Mouse (Mus musculus) megakaryocyte, embryonic 14.5 days (primary cell): ENCODE measurements around the gene Resp18. TPM values are rescaled to one million over a fixed set of nuclear protein-coding genes. Genes with fewer than 3 reads are reported as not detected.
A peak's percentile ranks its signal among the peaks of the same experiment; 100 is the strongest.

Experiments used
- H3K27me3 ChIP-seq: replicated peaks from 2 replicates; pipeline ENCODE3; 2012; ENCODE audit warnings: inconsistent platforms
- H3K36me3 ChIP-seq: replicated peaks from 2 replicates; pipeline ENCODE3; 2012; ENCODE audit warnings: low read length, inconsistent platforms, mixed read lengths
- H3K4me1 ChIP-seq: 2 replicates; pipeline ENCODE4 v1.6.1; 2012; ENCODE audit warnings: inconsistent platforms
- H3K4me3 ChIP-seq: replicated peaks from 2 replicates; pipeline ENCODE3; 2012; ENCODE audit warnings: moderate library complexity, mild to moderate bottlenecking, inconsistent platforms
- H3K9me3 ChIP-seq: 2 replicates; pipeline ENCODE4 v1.6.1; 2012; ENCODE audit warnings: inconsistent platforms
- FLI1 ChIP-seq: IDR thresholded peaks from 2 replicates; pipeline ENCODE4 v1.6.1; 2012; ENCODE audit warnings: low read length, inconsistent platforms, mixed read lengths
- GATA1 ChIP-seq: IDR thresholded peaks from 3 replicates; pipeline ENCODE4 v1.6.1; 2012; ENCODE audit warnings: mixed read lengths, low read length, inconsistent platforms, borderline replicate concordance
- polyA plus RNA-seq: library from polyadenylated mRNA; stranded (reverse); fragments of >175 nt; gene quantifications from 2 replicates; pipeline ENCODE4 v1.2.3, GENCODE M21; 2012; ENCODE audit warnings: low replicate concordance; ENCODE audit not compliant: insufficient read depth

The Resp18 gene
- 0.26 TPM in 1 of 2 replicates, not detected in the other for polyA plus RNA-seq

DNA sequence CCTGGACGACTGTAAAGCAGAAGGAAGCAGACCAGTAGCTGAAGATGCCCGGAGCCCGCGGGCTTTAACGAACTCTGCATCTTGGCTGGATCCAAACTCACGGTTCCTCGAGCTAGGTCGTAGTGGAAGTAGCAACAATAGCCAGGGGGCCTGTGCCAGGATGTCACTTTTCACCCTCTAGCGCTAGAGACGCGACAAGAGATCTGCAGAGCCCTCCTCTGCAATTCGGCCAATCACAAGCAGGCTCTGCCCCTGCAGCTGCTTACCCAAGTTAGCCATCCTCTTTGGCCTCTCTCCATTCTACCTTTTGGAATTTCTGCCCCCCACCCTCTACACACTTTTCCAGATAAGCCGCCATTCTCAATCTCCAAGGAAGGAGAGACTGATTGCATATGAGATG, at the start of gene Resp18:
Gene Resp18, minus strand, starts transcription at position 188 of the 400 bp plus-strand sequence.
- H3K4me3 ChIP-seq = no peak within 1 kb of the TSS
- no peaks in the 10 kb centered on the region for H3K4me1 ChIP-seq
- H3K9me3 ChIP-seq = peaks cover 31% of the 10 kb centered on the region
- TF ChIP-seq GATA1 = no peak
- TF ChIP-seq FLI1 = no peak
- no peaks in the 10 kb centered on the region for H3K36me3 ChIP-seq
- H3K27me3 ChIP-seq = peaks cover 35% of the 10 kb centered on the region

DNA sequence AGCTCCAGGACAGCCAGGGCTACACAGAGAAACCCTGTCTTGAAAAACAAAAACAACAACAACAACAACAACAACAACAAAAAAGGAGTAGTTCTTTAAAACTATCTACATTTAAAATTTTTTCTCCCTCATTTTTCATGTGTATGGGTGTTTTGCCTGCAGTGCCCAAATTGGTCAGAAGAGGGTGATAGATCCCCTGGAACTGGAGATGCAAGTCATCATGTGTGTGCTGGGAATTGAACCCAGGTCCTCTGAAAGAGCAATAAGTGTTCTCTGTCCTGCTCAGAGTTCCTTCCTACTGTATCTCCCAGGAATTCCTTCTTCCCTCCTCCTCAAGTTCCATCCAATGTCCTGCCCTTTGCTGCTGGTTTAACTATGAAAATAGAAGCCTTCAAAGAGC, 49.2 kb upstream of the Resp18 start:
- Histone ChIP-seq H3K4me1 (no peaks in the 10 kb centered on the region), H3K4me3 (no peak overlapping the region), H3K36me3 (no peaks in the 10 kb centered on the region), H3K9me3 (peaks cover 12% of the 10 kb centered on the region), H3K27me3 (peaks cover 5% of the 10 kb centered on the region)
- TF ChIP-seq FLI1 = no peak
- TF ChIP-seq GATA1 = no peak

DNA sequence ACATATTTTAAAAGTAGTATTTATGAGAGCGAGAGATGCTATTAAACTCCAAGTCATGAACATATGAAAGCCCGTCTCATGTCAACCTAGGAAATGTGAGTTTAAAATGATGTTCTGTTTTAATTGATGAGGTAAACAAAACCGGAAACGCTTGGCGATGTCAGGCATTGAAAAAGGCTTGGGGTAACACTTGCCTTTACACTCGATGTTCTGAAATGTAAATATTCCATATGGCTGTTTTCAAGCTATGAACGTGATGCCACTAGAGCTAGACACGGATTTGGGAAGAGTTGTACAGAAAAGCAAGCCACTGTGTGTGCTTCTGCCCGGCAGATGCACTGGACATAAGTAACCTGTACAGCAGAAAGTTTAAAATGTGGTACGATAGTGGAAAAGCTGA, 41.0 kb upstream of the Resp18 start:
- Histone ChIP-seq H3K4me1 (peaks cover 28% of the 10 kb centered on the region), H3K4me3 (no peak overlapping the region), H3K27me3 (peaks cover 6% of the 10 kb centered on the region), H3K36me3 (peaks cover 20% of the 10 kb centered on the region), H3K9me3 (peaks cover 5% of the 10 kb centered on the region)
- TF ChIP-seq GATA1 = no peak
- no peak for TF ChIP-seq FLI1

DNA sequence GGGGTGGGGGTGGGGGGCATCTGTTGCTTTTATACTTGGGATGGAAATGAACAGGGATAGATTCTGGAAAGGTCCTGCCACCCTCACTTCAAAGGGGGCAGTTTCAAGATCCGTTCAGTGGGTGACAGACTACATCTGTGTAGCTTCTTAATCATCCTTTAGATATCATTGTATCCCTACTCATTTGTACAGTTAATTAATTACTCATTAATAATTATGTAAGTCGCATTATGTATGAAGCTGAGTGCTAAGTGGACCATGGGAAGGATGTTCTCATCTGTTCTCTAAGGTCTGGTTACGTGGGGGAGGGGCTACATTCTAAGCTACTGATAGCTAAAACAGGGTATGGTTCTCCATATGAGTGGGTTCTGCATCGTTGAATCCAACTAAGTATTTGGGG, 40.5 kb upstream of the Resp18 start:
- Histone ChIP-seq H3K4me1 (peaks cover 28% of the 10 kb centered on the region), H3K27me3 (peaks cover 6% of the 10 kb centered on the region), H3K9me3 (peaks cover 5% of the 10 kb centered on the region), H3K4me3 (no peak overlapping the region), H3K36me3 (peaks cover 24% of the 10 kb centered on the region)
- no peak for TF ChIP-seq GATA1

DNA sequence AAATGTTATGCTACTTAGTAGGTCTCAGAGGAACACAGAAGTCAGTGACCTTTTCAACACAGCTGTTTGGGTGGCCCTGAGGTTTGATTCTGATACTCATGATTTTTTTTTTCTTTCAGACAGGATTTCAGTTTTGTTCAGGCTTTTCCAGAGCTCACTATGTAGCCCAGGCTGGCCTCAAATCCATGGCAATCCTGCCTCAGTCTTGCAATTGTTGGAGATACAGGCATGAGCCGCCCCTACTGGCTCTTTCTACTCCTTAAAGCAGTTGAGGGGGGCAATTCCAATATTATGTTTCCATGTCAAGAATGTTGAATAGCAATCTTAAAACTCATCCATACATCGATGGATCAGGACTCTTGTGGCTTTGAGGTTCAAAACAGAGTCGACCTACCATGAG, 40.1 kb upstream of the Resp18 start:
- Histone ChIP-seq H3K27me3 (peaks cover 6% of the 10 kb centered on the region), H3K4me1 (peaks cover 28% of the 10 kb centered on the region), H3K9me3 (peaks cover 5% of the 10 kb centered on the region), H3K4me3 (peak overlapping the region; percentile 98), H3K36me3 (peaks cover 28% of the 10 kb centered on the region)
- no peak for TF ChIP-seq GATA1
- no peak for TF ChIP-seq FLI1

DNA sequence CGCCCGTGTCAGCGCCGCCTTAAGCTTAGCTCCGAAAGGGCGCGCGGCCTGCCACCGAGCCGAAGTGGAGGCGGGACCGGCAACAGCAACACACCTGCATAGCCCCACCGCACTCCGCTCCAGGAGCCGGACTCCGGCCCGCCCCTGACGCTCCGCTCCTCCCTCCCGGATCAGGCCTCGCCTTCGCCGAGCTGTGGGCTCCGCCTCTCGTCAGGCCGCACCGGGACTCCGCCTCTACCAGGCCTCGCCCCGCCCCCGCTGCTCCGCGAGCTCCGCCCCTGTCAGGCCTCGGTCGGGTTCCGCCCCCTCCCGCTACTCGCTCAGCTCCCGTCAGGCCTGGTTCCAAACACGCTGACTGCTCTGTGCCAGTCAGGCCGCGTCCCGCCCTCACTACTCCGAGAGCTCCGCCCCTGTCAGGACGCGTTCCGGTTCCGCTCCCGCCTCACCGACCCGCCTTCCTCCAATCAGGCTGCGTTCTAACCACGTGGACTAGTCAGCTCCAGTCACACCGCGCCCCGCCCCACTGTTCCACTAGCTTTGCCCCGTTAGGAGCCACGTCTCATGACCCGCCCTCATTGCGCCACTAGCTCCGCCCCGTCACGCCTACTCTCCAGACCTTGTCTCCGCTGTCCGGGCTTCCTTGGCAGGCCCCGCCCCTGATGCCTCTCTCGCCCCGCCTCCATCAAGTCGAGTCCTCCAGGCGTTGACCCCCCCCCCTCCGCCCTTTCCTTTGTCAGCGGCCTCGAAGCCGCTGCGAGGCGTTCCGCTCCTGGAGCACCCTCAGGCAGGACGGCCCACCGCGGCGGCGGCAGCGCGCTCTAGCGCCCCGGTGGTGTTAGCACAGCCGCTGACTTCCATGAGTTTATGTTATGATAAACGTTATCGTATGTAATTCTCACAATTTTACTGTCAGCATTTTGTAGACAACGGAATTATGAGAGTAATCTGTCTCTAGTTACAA, 39.3 kb upstream of the Resp18 start, which contains the start of gene Dnpep:
Gene Dnpep, minus strand, starts transcription at position 750 of the 961 bp plus-strand sequence.
- peaks cover 5% of the 10 kb centered on the region for H3K9me3 ChIP-seq
- TF ChIP-seq FLI1 (no peak), GATA1 (no peak)
- H3K4me1 ChIP-seq = peaks cover 28% of the 10 kb centered on the region
- peaks cover 6% of the 10 kb centered on the region for H3K27me3 ChIP-seq
- H3K36me3 ChIP-seq = peaks cover 36% of the 10 kb centered on the region
- H3K4me3 ChIP-seq = peak within 1 kb of the TSS; percentile 98

DNA sequence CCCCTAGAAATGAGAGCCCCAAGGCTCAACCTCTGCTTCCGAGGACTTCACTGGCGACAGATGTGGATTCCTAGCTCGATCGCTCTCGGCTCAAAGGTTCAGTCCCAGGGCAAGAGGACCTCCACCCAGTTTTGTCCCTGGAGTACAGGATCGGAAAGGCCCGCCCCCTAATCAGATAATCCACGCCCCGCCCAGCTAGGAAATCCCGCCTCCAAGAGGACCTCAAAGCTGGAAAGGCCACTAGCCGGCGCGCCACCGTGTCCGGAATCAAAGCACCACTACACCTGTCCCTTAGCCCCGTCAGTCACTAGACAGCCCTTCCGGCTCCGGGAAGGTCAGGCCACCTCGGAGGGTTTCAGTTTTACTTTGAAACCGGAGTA, 38.6 kb upstream of the Resp18 start:
- Histone ChIP-seq H3K4me3 (peak overlapping the region; percentile 98), H3K36me3 (peaks cover 43% of the 10 kb centered on the region), H3K27me3 (peaks cover 4% of the 10 kb centered on the region), H3K4me1 (peaks cover 28% of the 10 kb centered on the region), H3K9me3 (peaks cover 5% of the 10 kb centered on the region)
- TF ChIP-seq FLI1 (no peak), GATA1 (peak; percentile 93)

DNA sequence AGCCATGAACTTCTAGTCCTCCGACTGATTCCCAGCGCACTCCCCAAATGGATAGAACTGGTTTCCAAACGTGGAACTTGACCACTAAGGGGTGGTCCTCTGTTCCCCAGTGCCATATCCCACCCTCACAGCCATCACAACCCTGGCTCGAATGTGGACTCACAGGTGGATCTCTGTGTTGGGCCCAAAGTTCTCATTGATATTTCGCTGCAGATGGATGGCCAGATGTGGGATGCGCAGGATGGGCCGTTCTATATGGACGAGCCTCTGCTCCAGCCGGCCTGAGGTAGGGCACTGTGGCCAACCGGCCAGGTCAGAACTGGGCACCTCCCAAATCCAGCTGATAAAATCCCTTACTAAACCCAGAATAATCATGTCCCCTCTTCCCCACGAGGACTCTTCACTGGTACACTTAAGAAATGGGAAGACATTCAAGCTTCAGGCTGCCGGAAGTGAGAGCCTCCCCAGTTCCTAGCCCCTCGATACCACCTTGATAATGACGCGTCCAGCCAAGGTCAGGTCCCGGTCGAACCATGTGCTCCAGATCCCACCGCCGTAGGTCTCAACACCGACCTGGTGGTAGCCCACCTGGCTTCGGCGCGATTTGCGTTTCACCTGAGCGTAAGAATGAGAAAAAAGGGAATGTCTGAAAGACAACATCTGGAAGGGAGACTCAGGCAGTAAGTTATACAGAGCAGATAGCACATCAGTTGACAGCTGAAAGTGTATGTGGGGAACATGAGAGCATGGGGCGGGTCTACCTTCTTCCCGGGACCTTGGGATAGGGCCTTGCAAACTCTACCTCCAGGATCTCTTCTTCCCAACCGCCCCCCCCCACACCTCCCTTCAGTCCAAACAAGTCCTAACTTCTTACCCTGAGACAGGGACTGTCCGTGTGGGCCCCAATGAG, 37.5 kb upstream of the Resp18 start:
- Histone ChIP-seq H3K9me3 (no peaks in the 10 kb centered on the region), H3K4me3 (peak overlapping the region; percentile 98)

DNA sequence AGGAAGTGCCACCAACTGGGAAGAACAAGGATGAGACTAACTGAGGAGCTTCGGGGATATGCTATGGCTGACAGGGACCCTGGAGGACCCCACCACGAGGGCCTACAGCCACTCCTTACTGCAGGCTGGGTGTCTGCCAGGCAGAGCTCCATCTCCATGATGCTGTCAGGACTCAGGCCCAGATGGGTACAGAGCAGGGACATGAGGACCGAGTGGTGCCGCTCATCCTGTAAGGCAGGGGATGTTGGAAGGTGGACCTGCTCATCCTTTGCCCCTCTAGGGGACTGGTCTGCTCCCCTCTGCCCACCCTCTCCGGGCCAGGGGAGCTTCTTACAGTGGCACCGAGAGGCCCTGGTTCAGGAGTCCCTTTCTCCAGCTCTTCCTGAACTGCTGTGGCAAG, 36.8 kb upstream of the Resp18 start:
- no peaks in the 10 kb centered on the region for H3K9me3 ChIP-seq
- H3K4me3 ChIP-seq = peak overlapping the region; percentile 64
- H3K36me3 ChIP-seq = peaks cover 61% of the 10 kb centered on the region
- no peak for TF ChIP-seq FLI1
- no peak for TF ChIP-seq GATA1
- no peaks in the 10 kb centered on the region for H3K27me3 ChIP-seq
- H3K4me1 ChIP-seq = peaks cover 38% of the 10 kb centered on the region

More for the DNA sequence above, 37.5 kb upstream of the Resp18 start:
- peaks cover 54% of the 10 kb centered on the region for H3K36me3 ChIP-seq
- no peaks in the 10 kb centered on the region for H3K27me3 ChIP-seq
- no peak for TF ChIP-seq GATA1
- TF ChIP-seq FLI1 = no peak
- peaks cover 33% of the 10 kb centered on the region for H3K4me1 ChIP-seq

DNA sequence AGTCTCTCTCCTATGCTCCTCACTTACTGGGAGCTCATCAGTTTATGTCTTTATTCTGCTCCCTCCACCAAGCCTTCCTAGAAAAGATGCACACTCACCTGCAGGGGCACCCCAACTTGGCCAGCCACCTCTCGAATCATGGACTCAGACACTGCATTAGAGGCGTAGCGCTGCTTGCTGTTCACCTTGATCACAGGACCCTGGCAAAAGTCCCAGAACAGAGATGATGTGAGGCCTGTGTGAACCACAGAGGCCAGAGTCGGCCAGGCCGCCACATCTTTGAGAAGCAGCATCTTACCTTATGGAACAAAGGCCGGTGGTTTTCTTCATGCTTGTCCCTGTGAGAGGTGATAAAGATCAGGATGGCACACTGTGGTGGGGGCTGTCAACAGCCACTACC, 33.5 kb upstream of the Resp18 start:
- peaks cover 94% of the 10 kb centered on the region for H3K36me3 ChIP-seq
- TF ChIP-seq GATA1 (no peak), FLI1 (no peak)
- H3K9me3 ChIP-seq = no peaks in the 10 kb centered on the region
- no peak overlapping the region for H3K4me3 ChIP-seq
- H3K27me3 ChIP-seq = no peaks in the 10 kb centered on the region
- peaks cover 52% of the 10 kb centered on the region for H3K4me1 ChIP-seq
